Mouse (Mus musculus): Measurements from ENCODE around the gene Zfp212.
A peak's percentile ranks its signal among the peaks of the same experiment; 100 is the strongest.

Zfp212 gene

DNA sequence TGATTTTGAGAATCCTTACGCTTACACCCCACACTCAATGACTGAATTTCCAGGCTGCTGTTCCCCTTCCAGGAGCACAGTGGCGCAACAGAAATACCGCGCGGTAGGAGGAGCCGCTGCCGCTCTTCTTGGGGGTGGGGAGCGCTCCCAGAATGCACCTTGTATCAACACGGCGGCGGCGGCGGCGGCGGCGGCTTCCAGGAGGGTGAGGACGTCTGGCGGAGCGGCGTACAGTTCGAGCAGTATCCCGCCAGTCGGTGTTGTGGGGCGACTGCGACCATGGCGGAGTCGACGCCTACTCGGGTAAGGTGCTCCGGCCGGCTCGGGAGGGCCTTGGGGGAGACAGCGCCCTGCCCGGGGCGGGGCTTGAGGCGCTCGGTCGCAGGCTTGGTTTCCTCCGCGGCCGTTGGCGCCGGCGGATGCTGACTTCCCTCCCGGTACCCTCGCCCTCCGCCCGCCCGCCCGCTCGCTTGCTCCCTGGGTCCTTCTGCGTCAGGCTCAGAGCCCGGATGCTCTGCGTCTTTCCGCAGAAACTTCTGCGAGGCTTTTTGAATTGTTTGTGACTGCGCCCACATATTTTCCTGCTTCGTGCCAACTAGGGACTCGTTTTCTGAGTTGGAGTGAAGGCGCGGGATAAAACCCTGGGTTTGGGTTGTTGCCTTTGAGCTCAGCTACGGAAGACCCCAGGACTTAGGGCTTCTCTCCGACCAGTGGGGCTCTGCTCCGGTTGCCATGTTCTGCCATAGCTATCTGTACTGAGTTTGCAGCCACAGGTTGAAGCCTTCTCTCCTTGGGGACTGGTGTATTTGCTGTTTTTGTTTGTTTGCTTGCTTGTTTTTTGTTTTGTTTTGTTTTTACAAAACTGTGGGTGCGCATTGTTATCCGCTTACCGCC is at the start of gene Zfp212:
TSS of gene Zfp212 (plus strand) at position 30 of the 894 bp plus-strand sequence.
- peak; percentile 83 to 86 for DNase-seq (ENCODE audit: low spot score in 2 of 2)

DNA sequence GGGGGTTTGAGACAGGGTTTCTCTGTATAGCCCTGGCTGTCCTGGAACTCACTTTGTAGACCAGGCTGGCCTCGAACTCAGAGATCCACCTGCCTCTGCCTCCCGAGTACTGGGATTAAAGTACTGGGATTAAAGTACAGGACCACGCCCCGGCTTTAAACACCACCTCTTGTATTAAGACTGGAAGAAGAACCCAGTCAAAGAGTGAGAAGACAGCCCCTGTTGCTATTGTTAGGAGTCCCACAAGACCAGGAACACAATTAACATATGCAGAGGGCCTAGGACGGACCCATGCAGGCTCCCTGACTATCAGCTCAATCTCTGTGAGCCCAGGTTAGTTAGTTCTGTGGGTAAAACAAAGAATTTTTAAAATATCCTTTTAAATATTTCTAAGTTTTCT is 48.0 kb upstream of the Zfp212 start:
- DNase-seq (ENCODE audit: low spot score in 2 of 2), result no peak

GRCm38 (mm10) chr6:47877058-47877457 is 43.2 kb upstream of the Zfp212 start, which contains the start of gene Zfp282:
Gene Zfp282, plus strand, starts transcription at chr6:47877204.
- no peak for DNase-seq (ENCODE audit: low spot score in 2 of 2)

DNA sequence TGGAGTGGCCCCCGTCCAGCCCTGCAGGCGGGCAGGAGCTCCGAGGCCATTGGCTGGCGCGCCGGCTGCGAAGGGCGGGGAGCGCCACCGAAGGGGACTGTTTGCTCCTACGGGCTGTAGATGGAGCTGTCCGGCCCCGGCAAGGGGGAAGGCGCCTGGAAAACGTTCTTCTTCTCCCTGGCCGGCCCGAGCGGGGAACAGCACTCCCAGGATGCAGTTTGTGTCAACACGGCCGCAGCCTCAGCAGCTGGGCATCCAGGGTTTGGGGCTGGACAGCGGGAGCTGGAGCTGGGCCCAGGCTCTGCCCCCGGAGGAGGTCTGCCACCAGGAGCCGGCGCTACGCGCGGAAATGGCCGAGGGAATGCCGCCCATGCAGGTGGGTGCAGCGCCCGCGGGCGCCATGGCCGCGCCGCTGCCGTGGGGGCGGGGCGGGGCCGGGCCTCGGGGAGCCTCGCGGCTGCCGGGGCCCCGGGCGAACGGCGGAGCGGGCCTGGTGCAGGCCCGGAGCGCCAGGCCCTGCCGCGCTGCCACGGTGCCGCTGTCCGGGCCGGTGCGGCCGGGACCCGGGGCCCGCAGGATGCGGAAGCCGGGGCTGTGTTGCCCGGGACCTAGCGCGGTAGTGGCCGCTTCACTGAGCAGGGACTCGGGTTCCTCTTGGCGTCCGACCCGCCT is 42.7 kb upstream of the Zfp212 start:
- DNase-seq (ENCODE audit: low spot score in 2 of 2), result peak; percentile 83 to 89

DNA sequence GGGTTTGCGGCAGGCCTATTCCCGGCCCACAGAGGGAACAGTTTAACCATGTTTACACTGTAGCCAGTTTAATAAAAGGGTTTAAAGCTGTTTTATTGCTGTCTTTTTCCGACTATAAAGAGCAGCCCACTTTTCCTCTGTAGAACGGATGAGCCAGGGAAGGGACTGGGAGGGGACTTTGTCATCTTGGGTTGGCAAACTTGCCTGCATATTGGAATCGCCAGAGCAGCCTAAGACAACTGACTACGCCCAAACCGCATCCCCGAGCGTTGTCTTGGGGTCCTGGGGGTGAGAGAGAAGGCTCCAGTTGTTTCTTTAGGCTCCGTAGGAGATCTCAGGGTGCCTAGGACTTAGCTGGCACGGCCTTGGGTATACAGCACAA is 42.2 kb upstream of the Zfp212 start:
- DNase-seq (ENCODE audit: low spot score in 2 of 2), result no peak

GRCm38 (mm10) chr6:47878593-47878992 is 41.7 kb upstream of the Zfp212 start:
- no peak for DNase-seq (ENCODE audit: low spot score in 2 of 2)

GRCm38 (mm10) chr6:47879049-47879716 is 41.1 kb upstream of the Zfp212 start:
- no peak for DNase-seq (ENCODE audit: low spot score in 2 of 2)

- DNase-seq (ENCODE audit: low spot score in 2 of 2), result no peak
Measured at GRCm38 (mm10) chr6:47880166-47880565, 40.1 kb upstream of the Zfp212 start.

DNA sequence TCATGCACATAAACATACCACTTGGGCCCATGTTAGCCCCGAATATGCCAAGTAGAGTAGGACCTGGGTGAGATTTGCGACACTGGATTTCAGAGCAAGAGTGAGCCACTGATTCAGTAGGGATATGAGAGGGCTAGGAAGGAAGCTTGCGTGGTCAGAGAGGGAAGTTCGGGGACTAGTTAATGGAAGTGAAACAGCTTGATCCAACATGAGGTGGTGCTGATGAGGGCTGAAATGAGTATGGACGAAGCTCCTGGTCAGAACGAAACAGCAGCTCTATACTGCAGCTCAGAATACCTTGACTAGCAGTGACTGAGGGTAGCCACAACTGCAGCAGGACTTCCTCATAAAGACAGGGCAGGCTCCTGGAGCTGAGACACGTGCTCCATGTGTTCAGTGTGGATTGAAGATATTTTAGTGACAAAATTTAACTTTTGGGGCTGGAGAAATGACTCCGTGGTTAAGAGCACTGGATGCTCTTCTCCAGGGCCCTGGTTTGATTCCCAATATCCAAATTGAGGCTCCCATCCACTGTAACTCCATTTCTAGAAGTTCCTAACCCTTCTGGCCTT is 31.4 kb upstream of the Zfp212 start:
- DNase-seq (ENCODE audit: low spot score in 2 of 2), result no peak

- DNase-seq (ENCODE audit: low spot score in 2 of 2), result no peak
Measured at GRCm38 (mm10) chr6:47899416-47899815, 20.9 kb upstream of the Zfp212 start.

- no peak for DNase-seq (ENCODE audit: low spot score in 2 of 2)
Measured at GRCm38 (mm10) chr6:47903587-47903986, 16.7 kb upstream of the Zfp212 start.

- no peak for DNase-seq (ENCODE audit: low spot score in 2 of 2)
Measured at GRCm38 (mm10) chr6:47904361-47904760, 15.9 kb upstream of the Zfp212 start.

- DNase-seq (ENCODE audit: low spot score in 2 of 2), result no peak
Measured at GRCm38 (mm10) chr6:47904917-47905695, 15.2 kb upstream of the Zfp212 start.

GRCm38 (mm10) chr6:47906326-47906725 is 13.9 kb upstream of the Zfp212 start:
- no peak for DNase-seq (ENCODE audit: low spot score in 2 of 2)

DNA sequence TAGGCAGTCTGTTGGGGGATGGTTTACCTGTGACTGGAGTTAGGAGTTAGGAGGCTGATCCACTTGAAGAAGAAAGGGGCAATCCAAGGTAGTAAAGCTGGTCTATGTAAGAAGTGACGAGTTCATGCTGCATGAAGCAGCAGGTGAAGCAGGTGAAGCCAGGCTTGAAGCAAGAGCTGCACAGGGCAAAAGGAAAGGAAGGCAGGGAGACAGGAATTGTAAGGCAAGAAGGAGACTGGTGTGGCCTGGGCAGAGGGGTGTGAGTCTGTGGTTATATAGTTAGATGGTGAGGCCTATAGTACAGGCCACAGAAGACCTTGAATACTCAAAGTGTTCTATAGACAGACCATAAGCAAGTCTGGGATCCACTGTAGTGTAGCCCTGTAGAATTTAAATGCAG is 11.3 kb upstream of the Zfp212 start:
- no peak for DNase-seq (ENCODE audit: low spot score in 2 of 2)

DNA sequence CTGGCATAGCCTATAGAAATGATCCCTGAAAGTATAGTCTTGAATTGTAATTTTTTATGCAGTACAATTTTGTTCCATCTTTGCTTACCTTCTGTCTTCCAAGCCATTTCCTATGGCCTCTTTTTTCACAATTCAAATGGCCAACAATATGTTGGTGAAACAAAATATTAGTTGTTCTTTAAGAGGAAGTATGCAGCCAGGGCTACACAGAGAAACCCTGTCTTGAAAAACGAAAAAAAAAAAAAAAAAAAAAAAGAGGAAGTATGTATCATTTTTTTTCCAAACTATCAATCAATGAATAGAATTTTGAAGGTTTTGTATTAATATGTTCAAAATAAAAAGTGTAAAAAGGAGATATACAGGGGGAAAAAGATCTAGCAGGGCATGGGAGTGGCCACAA is 8.6 kb upstream of the Zfp212 start:
- no peak for DNase-seq (ENCODE audit: low spot score in 2 of 2)

DNA sequence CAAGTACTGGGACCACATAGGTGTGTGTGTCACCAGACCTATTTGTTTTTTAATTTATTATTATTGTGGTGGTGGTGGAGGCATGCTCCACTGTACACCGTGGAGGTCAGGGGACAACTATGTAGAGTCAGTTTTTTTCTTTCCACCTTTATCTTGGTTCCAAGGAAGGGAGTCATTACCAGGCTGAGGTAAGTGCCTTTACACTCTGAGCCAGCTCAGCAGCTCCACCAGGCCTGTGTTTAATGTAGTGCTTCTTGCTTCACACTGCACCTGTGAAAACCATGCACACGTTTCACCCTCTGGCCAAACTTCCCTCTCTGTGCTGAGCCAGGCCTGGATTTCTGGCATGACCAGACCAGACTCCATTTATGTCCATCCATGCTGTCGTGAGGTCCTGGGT is 7.3 kb upstream of the Zfp212 start:
- no peak for DNase-seq (ENCODE audit: low spot score in 2 of 2)

GRCm38 (mm10) chr6:47917051-47917450 is 3.2 kb upstream of the Zfp212 start:
- no peak for DNase-seq (ENCODE audit: low spot score in 2 of 2)

- DNase-seq (ENCODE audit: low spot score in 2 of 2), result no peak
Measured at GRCm38 (mm10) chr6:47918768-47919274, 1.5 kb upstream of the Zfp212 start.

GRCm38 (mm10) chr6:47919646-47920446 is 430 bp upstream of the Zfp212 start:
- DNase-seq (ENCODE audit: low spot score in 2 of 2), result no peak
